Mouse (Mus musculus) brain, adult 2 months (tissue): Measurements from ENCODE around the gene Tmem109.

Experiments used
- DNase-seq: peaks from one replicate; pipeline ENCODE4 v3.0.0; 2011; ENCODE audit warnings: low read depth, low spot score

Tmem109 gene

DNA sequence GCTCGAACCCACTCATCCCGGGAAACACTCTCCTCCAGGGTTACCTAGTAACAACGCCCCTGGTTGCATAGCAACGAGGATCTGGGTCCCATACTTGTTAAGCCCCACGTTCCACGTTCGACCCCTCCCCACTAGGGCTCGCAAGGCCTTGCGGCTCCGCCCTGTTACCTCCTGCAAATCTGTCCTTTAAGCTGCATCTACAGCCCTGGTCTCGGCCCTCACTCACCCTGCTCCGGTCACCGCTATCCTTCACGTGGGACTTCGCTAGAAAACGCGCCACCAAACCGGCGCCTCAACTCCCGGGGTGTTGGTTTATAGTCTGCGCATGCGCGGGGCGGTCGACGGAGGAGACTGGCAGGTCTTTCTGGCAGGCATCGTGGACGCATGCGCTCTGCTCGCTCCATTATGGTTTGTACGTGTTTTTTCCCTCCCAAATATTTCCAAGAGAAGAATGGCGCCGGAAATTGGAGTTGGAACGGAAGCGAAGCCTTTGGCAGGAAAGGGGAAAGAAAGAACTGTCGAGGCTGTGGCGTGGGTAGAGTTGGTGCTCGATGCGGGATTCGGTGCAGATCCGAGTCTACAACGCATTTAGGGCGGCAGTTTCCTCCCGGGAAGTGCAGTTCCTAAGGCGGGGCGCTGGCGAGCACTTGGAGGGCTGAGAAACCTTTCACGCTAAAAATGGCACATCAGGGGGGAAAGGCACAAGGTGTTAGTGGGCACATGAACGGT is at the start of gene Tmem109:
TSS of gene Tmem109 (minus strand) at position 576 of the 729 bp plus-strand sequence.
- peak; percentile 98 for DNase-seq

- DNase-seq = no peak
Measured at GRCm38 (mm10) chr19:10930641-10931040, 48.8 kb upstream of the Tmem109 start.

GRCm38 (mm10) chr19:10926666-10927065 is 44.9 kb upstream of the Tmem109 start:
- no peak for DNase-seq

DNA sequence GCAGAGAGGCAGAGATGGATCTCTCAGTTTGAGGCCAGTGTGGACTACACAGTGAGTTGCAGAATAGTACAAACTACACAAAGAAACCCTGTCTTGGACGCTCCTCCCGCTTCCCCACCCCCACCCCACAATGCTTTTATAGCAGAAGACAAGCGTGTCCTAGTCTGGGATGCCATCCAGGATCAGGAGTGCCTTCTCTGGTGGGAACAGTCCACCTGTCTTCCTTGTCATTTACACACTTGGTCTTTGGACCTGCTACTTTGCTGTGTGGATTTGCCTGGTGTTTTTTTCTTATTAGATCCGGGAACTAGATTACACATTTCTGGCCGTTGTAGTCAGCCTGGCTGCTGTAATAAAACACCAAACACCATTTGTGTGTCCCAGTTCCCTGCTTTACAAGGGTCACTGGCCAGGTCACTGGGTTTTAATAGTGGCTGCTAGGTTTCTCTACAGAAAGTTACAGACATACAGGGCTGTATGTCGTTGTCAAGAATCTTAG is 44.4 kb upstream of the Tmem109 start:
- DNase-seq = no peak

GRCm38 (mm10) chr19:10924220-10924619 is 42.4 kb upstream of the Tmem109 start:
- no peak for DNase-seq

DNA sequence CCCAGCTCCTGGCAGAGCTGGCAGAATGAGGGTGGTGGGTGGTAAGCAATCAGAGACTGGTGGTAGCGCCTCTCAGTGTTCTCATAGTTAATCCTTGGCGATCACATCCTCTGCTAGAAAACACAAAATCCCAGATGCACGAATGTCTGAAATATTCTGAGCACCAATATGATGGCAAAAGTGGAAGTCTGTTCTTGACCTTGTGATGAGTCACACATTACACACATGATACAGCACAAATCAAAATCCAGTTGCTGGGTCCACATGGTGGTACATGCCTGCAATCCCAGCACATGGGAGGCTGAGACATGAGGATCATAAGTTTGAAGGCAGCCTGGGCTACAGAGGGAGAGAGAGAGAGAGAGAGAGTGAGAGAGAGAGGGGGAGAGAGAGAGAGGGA is 39.3 kb upstream of the Tmem109 start:
- no peak for DNase-seq

DNA sequence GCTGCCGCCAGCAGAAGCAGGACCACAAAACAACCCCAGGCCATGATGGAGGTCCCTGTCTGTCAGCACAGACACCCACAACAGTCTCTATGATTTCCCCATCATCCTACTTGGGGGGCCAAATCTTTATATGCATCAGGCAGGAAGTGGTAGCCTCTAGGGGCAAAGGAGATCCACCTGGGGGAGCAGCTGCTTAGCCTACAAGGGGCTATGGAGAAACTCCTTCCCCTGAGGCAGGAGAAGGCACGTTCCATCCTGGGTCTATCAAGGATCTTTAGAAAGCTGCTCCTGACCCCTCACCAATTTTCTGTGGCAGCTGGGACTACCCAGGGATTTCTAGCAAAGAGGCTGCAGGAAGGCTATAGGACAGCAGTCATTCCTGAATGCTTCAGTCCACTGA is 38.7 kb upstream of the Tmem109 start, which contains the start of gene Zp1:
TSS of gene Zp1 (minus strand) at position 101 of the 400 bp plus-strand sequence.
- DNase-seq = no peak

DNA sequence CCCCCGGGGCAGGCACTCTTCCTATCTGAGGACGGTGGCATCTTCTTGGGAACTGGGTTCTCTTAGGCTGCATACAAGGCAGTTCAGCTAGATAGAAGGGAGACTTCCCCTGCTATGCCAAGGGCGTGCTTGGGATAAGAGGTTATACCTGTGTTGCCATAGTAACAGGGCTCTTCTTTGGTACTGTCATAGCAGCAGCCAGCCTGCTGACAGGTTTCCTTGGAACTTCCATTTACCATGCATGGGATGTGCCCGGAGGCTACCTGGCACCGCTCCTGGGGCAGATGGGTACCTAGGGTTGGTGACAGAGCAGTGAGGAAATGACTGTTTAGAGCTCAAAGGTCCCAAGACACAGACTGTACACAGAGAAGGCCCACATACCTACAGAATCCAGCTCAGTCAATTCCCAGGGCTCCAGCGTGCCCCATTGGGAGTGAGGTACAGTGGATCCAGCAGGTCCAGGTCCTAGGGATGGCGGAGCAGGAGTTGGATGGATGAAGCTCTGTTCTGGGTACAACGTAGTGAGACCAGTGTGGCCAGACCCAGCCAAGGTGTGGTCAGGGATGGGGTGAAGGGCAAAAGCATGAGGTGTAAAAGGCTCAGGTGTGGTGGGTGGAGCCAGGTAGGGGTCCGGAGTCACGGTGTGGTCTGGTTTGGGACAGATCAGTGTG is 36.7 kb upstream of the Tmem109 start:
- peak; percentile 23 for DNase-seq

DNA sequence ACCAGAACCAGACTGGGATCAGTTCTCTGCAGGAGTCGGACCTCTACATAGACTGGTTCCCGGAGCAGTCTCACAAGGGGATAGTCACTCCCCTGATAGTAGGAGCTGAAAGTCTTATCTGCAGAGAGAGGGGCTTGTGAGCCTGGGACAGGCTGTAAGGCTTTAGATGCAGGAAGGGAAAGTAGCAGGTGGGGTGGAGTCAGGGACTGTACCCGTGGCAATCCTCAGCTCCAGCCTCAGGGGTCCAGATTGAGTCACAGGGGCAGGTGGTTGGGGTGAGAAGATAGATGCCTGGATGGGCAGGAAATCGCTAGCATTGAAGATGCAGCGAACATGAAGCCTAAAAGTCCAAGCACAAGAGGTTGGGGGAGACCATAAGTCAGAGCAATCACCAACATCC is 34.7 kb upstream of the Tmem109 start:
- DNase-seq = no peak

- no peak for DNase-seq
Measured at GRCm38 (mm10) chr19:10914870-10915269, 33.1 kb upstream of the Tmem109 start.

- no peak for DNase-seq
Measured at GRCm38 (mm10) chr19:10914291-10914690, 32.5 kb upstream of the Tmem109 start.

DNA sequence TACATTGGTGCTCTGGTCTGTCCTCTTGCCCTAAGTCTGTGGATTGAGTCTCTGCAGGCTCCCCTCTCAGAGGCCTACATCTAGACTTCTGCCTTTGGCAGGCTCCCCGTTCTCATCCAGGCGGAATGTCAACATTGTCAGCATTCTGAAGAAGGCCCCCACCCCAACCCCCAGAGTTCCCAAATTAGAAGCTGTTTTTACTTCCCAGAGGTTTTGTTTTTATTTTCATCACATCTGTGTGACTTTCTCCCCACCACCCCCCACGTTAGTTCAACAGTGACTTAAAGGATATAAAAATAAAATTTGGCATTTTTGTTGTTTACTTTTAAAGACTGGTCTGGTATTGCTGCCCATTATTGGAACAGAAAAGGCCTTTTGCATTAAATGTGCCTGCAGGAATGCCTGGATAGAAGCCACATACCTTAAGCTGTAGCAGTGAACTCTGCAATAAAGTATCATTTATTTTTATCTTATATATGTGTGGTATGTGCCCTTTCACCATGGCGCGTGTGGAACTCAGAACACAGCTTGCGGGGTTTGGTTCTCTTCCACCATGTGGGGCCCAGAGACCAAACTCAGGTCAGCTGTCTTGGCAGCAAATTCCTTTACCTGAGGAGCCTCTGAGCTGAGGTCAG is 27.4 kb upstream of the Tmem109 start:
- DNase-seq = no peak

GRCm38 (mm10) chr19:10907891-10908290 is 26.1 kb upstream of the Tmem109 start:
- peak; percentile 76 for DNase-seq

GRCm38 (mm10) chr19:10905728-10906000 is 23.9 kb upstream of the Tmem109 start:
- no peak for DNase-seq

- peak; percentile 80 for DNase-seq
Measured at GRCm38 (mm10) chr19:10904927-10905727, 23.3 kb upstream of the Tmem109 start.

DNA sequence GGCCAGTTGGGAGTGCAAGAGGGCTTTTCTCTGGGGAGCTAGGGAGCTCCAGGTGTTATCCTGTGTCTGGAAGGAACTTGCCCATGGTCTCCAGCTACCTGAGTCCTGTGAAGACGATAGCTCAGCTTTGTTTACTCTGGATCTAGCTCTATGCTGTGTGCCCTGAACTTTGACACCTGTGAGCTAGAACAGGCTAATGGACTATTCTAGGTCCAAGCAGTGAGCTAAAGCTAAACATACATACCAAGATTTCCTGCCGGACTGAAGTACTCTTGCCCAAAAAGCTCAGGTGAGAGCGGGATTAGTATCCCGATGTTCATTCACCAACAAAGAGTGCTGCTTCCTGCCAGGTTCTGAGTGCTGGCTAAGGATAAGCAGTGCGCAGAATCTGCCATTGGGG is 22.7 kb upstream of the Tmem109 start:
- no peak for DNase-seq

GRCm38 (mm10) chr19:10901046-10901445 is 19.2 kb upstream of the Tmem109 start:
- DNase-seq = no peak

DNA sequence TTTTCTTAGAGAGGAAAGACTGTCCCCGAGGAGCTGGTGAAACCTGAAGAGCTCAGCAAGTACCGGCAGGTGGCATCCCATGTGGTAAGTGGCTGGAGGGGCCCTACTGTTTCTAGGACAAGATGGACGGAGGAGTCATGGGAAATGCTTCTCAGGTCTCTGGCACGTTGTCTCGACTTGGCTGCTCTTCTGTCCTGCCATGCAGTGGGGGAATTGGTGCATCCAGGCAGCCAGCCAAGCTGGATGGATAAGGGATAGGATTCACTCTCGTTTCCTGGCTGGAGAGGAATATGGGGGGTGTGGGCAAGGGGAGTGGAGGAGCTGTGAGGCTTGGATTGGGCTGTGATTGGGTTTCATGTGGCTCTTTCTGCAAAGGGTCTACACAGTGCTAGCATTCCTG is 18.5 kb upstream of the Tmem109 start:
- no peak for DNase-seq

- DNase-seq = no peak
Measured at GRCm38 (mm10) chr19:10897491-10897890, 15.7 kb upstream of the Tmem109 start.

DNA sequence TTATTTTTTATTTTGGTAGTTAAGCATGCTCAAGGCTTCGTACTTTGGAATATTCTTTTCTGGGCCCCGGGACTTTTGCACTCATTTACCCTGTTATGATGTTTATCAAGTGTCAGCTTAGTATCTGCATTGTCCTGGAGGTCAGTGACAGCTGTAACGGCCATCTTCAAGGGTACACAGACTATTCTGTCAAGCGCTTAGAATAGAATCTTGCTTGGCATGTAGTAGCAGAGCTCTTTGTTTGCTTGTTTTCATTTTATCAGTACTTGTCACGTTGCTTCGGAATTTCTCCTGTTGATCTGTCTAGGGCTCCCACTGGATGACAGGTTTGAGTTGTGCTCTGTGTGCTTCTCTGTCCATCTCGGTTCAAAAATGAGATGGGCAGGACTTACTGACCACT is 15.0 kb upstream of the Tmem109 start:
- no peak for DNase-seq

GRCm38 (mm10) chr19:10895708-10896107 is 13.9 kb upstream of the Tmem109 start:
- DNase-seq = peak; percentile 37

DNA sequence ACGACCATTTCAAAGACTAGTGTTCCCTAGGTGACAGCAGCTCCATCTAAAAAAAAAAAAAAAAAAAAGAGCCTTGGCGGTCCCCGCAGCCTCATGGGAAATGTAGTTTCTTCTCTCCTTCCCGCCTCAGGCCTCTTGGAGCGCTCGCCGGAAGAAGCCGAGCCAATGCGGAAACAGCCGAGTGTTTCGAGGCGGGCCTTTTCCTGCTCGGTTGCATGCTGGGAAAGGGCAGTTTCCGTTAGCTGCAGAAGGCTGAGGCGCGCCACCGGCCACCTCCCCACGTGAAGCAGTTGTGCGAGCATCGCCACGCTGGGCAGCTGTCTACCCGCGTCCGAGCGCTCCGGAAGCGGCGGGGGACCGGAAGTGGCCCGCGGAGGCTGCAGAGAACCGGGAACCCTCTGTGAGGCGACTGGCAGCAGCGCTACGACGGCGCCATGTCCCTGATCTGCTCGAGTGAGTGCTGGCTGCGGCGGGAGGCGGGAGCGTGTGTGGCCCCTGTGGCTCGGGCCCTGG is 13.3 kb upstream of the Tmem109 start, which contains the start of gene Prpf19:
TSS of gene Prpf19 (plus strand) at position 216 of the 513 bp plus-strand sequence.
- DNase-seq = peak; percentile 99
